Mouse (Mus musculus): ENCODE measurements at regions not wholly inside any gene's neighbourhood (a gene's known extent, or its start where the extent isn't known, plus 50 kb on each side); places are given as distances from the start of the nearest gene placed in this dataset.
A peak's percentile ranks its signal among the peaks of the same experiment; 100 is the strongest.

DNA sequence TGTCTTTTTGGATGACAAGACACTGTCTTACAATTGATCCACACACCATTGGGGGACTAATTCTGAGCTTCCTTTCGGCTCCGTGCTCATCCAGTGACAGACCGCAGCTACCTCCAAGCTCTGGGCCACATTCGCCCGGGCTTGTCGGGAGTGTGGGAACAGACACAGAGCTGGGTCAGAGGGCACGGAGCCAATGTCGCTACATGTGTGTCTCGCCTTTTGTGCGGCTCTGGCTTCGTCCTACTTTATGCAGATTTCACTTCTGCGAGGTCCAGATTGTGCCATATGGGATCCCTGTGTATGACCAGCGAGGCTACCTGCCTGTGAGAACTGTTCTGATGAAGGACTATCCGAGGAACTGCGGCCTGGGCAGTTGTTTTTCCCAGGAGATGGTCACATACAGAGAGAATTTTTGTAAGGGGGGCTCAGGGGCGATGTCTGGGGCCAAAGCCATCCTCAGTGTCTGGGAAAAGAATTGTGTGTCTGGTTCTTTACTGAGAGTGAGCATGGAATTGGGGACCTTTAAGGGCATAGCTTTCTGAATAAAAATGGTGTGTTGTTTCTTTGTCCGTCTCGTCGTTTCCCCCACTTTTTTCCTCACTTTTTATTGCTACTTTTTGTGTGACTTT, 182.6 kb downstream of the Tmem161b start:
- Histone ChIP-seq H3K4me2 (peak overlapping the region; percentile 51), H3K27me3 (replicated peaks) (no peaks in the 10 kb centered on the region), H3K36me3 (no peaks in the 10 kb centered on the region), H3K4me3 (replicated peaks) (peak overlapping the region; percentile 23; the same call in 1 of the 2 replicates), H3K4me1 (peaks cover 15% of the 10 kb centered on the region), H3K9me3 (replicated peaks) (no peaks in the 10 kb centered on the region), H3K9ac (replicated peaks) (peak overlapping the region; percentile 41), H3K27ac (replicated peaks) (peak overlapping the region; percentile 86)
- peak; percentile 83 for ATAC-seq (ENCODE audit: low FRiP score)
- WGBS, result 16% methylated on average over 19 of the region's 19 CpGs

DNA sequence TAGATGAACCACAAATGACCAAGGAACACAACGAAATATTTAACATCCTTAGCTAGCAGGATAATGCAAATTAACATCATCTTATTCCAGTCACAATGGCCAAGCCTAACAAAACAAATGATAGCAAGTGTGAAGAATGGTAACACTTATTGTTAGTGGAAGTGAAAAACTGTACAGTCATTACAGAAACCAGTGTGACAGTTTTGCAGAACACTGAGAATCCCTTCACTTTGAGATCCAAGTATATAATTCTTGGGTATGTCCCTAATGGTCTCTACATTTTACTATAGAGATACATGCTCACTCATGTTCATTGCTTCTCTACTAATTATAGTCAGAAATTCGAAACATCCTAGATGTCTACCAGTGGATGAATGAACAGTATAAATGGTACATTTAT, 212.3 kb downstream of the Tmem161b start:
- Histone ChIP-seq H3K9ac (replicated peaks) (no peak overlapping the region), H3K36me3 (no peaks in the 10 kb centered on the region), H3K4me3 (replicated peaks) (no peak overlapping the region), H3K27ac (replicated peaks) (no peak overlapping the region), H3K4me2 (no peak overlapping the region), H3K27me3 (replicated peaks) (no peaks in the 10 kb centered on the region), H3K4me1 (no peaks in the 10 kb centered on the region), H3K9me3 (replicated peaks) (no peaks in the 10 kb centered on the region)
- ATAC-seq (ENCODE audit: low FRiP score), result no peak
- 83% methylated on average over 2 of the region's 2 CpGs for WGBS

DNA sequence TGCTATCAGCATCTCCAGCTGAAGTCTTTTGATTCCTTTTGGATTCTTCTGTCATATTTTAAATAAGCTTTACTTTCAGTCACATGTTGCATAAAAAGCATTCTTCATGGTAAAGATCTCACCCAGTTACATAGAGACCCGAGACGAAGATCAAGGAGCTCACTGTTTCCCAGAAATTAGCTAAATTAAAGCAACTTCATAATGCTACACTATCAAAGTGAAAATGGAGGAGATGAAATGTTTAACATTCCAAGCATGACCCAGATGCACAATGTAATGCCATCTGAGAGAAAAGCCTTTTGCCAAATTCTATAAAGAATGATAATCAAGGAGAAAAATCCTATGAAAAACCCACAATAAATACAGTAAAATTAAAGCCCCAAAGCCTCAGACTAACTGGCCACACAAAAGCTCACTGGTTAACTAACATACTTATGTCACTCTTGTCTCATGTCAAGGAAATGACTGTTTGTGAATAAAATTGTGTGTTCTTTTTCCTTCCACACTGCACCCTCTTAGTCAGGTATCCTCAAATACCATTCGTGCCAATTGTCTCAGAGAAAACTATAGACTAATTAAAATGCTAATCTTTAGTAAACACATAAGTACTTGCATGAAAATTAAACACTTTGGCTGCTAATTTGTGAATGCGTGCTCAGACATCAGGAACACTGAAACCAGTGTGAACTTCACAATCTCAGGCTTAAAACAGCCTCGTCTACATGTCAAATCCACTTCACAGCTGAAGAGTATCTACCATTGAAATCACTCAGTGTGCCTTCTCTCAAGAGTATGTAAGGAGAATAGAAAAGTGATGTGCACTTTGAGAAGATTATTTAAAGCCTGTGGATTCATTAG, 215.7 kb downstream of the Tmem161b start:
- 73% methylated on average over 5 of the region's 5 CpGs for WGBS

DNA sequence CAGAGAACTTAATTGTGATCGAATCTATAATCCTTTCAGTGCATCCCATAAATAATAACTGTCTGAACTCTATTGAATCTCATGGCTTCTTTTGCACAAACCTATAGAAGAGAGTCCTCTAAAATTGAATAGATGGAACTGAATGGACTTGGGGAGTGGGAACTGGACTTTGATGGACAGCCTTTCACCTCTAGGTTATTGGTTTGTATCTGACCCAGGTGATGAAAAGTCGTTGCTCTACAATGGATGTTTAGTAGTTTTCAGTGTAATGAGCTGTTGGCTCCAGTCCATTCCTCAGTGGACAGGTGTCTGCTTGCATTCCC, 216.3 kb downstream of the Tmem161b start:
- 68% methylated on average over 2 of the region's 2 CpGs for WGBS
- Histone ChIP-seq H3K36me3 (no peaks in the 10 kb centered on the region), H3K9ac (replicated peaks) (no peak overlapping the region), H3K9me3 (replicated peaks) (no peaks in the 10 kb centered on the region), H3K4me2 (no peak overlapping the region), H3K4me1 (no peaks in the 10 kb centered on the region), H3K4me3 (replicated peaks) (no peak overlapping the region), H3K27ac (replicated peaks) (no peak overlapping the region), H3K27me3 (replicated peaks) (no peaks in the 10 kb centered on the region)
- ATAC-seq (ENCODE audit: low FRiP score), result no peak

More for the DNA sequence above, 215.7 kb downstream of the Tmem161b start:
- H3K9me3 ChIP-seq (replicated peaks), result no peaks in the 10 kb centered on the region
- no peak for ATAC-seq (ENCODE audit: low FRiP score)
- H3K4me3 ChIP-seq (replicated peaks), result no peak overlapping the region
- H3K4me1 ChIP-seq, result no peaks in the 10 kb centered on the region
- H3K4me2 ChIP-seq, result no peak overlapping the region
- H3K36me3 ChIP-seq, result no peaks in the 10 kb centered on the region
- no peak overlapping the region for H3K27ac ChIP-seq (replicated peaks)
- no peak overlapping the region for H3K9ac ChIP-seq (replicated peaks)
- H3K27me3 ChIP-seq (replicated peaks), result no peaks in the 10 kb centered on the region

DNA sequence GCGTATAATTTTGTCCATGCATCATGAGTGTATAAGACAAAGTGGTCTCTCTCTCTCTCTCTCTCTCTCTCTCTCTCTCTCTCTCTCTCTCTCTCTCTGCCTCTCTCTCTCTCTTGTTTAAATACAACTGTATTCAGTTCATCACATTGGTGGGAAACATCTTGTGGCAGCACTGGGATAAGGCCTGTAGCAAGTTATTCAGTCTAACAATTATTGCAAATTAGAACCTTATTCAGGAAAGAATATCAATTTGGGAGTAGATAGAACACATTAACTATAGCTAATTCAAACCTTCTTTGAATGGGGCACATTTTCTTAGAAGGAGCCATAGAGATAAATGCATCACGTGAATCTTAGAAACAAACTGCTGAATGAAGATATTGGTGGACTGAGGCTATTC, 226.4 kb downstream of the Tmem161b start:
- no peaks in the 10 kb centered on the region for H3K36me3 ChIP-seq
- peaks cover 6% of the 10 kb centered on the region; the same call in 1 of the 2 replicates for H3K4me1 ChIP-seq
- H3K9me3 ChIP-seq (replicated peaks), result no peaks in the 10 kb centered on the region
- 31% methylated on average over 2 of the region's 2 CpGs for WGBS
- peak; percentile 62; the same call in 1 of the 2 replicates for ATAC-seq (ENCODE audit: low FRiP score)
- H3K27ac ChIP-seq (replicated peaks), result peak overlapping the region; percentile 63
- H3K4me3 ChIP-seq (replicated peaks), result no peak overlapping the region
- no peaks in the 10 kb centered on the region for H3K27me3 ChIP-seq (replicated peaks)
- no peak overlapping the region for H3K4me2 ChIP-seq
- no peak overlapping the region for H3K9ac ChIP-seq (replicated peaks)

DNA sequence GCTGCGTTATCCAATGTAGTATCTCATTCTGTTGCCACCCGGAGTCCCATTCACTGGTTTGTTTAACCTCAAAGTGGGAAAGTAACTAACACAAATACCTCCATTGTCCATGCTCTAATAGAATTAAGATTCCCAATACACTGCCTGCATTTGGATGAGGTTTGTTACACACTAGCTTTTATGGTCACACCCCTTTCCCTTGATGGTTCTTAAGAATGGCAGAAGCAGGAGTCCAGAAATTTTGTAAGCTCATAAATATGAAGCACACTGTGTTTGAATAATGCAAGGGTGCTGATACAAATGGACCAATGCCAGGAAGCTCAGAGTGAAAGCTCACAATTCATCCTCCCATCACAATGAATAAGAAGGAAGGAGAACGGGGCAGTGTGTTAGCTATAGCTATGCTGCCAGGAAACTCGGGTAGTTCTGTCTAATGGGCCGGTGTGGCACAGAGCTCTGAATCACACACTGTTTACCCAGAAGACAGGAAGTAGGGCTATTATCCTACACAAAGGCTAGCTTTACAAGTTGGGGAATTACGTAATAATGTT, 227.0 kb downstream of the Tmem161b start:
- peak overlapping the region; percentile 75 for H3K27ac ChIP-seq (replicated peaks)
- H3K9ac ChIP-seq (replicated peaks), result no peak overlapping the region
- H3K36me3 ChIP-seq, result no peaks in the 10 kb centered on the region
- no peak overlapping the region for H3K4me3 ChIP-seq (replicated peaks)
- no peaks in the 10 kb centered on the region for H3K9me3 ChIP-seq (replicated peaks)
- H3K4me1 ChIP-seq, result peaks cover 6% of the 10 kb centered on the region; the same call in 1 of the 2 replicates
- peak; percentile 97 for ATAC-seq (ENCODE audit: low FRiP score)
- H3K27me3 ChIP-seq (replicated peaks), result no peaks in the 10 kb centered on the region
- WGBS, result 23% methylated on average over 6 of the region's 6 CpGs
- H3K4me2 ChIP-seq, result no peak overlapping the region

All from neural tube, embryonic 15.5 days (tissue).